Mouse (Mus musculus): ENCODE data around the gene Flywch1.

Gene Flywch1

GRCm38 (mm10) chr17:23771284-23772218 lies at the start of gene Flywch1:
Gene Flywch1, minus strand, starts transcription at chr17:23771602.
- peak; percentile 84 to 86 for DNase-seq (ENCODE audit: low read depth in 1 of 2, low spot score in 2 of 2)

DNA sequence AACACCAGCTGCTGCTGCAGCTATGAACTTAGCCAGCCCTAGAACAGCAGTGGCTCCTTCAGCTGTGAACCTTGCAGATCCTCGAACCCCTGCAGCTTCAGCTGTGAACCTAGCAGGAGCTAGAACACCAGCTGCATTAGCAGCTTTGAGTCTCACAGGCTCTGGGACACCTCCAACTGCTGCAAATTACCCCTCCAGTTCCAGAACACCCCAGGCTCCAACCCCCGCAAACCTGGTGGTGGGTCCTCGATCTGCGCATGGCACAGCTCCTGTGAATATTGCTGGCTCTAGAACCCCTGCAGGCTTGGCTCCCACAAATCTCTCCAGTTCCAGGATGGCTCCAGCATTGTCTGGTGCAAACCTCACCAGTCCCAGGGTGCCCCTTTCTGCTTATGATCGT lies 49.3 kb upstream of the Flywch1 start:
- no peak for DNase-seq (ENCODE audit: low read depth in 1 of 2, low spot score in 2 of 2)

- DNase-seq (ENCODE audit: low read depth in 1 of 2, low spot score in 2 of 2), result no peak
These were observed 47.8 kb upstream of the Flywch1 start for GRCm38 (mm10) chr17:23819235-23819634.

- DNase-seq (ENCODE audit: low read depth in 1 of 2, low spot score in 2 of 2), result no peak
These were observed 47.2 kb upstream of the Flywch1 start for GRCm38 (mm10) chr17:23818579-23818978.

GRCm38 (mm10) chr17:23815641-23816040 lies 44.2 kb upstream of the Flywch1 start:
- DNase-seq (ENCODE audit: low read depth in 1 of 2, low spot score in 2 of 2), result no peak

- DNase-seq (ENCODE audit: low read depth in 1 of 2, low spot score in 2 of 2), result no peak
These were observed 36.5 kb upstream of the Flywch1 start for GRCm38 (mm10) chr17:23807918-23808317.

DNA sequence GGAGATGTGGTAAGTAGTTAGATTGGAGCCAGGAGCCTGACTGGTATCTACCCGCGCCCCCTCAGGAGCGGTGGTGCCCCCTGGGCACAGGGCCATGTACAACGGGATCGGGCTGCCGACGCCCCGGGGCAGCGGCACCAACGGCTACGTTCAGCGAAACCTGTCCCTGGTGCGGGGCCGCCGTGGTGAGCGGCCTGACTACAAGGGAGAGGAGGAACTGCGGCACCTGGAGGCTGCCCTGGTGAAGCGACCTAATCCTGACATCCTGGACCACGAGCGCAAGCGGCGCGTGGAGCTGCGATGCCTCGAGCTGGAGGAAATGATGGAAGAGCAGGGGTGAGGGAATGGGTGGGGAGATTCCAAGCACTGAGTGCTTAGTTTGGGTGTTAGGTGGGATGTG lies 35.5 kb upstream of the Flywch1 start:
- DNase-seq (ENCODE audit: low read depth in 1 of 2, low spot score in 2 of 2), result no peak

DNA sequence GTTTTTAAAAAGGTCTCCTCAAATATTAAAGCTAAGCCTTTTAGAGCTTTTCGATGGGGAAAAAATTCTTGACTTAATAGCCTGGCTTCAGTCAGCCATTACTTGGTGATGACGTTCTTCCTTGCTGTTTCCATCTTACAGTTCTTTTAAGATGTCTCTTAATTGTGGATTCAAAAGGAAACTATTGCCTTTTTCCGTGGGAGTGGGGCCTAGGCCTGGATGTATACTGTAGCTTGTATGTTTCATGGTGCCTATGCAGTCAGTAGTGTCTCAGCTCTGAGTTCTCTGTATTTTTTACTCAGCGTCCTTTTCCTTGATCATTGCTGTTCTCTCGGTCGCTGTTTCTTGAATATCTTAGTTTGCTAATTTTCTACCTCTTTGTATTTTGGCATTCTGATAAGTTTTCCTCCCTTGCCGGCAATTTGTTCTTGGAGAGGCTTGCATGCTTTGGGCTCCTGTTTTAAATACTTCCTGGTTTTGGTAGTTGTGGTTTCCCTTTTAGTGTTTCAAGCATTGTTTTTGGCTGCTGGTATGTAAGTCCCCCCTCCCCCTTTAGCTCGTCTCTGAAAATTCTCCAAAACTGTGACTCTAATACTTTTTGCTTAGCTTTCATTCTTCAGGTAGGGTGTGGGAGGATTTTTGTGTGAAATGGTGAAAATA lies 33.2 kb upstream of the Flywch1 start:
- DNase-seq (ENCODE audit: low read depth in 1 of 2, low spot score in 2 of 2), result no peak

DNA sequence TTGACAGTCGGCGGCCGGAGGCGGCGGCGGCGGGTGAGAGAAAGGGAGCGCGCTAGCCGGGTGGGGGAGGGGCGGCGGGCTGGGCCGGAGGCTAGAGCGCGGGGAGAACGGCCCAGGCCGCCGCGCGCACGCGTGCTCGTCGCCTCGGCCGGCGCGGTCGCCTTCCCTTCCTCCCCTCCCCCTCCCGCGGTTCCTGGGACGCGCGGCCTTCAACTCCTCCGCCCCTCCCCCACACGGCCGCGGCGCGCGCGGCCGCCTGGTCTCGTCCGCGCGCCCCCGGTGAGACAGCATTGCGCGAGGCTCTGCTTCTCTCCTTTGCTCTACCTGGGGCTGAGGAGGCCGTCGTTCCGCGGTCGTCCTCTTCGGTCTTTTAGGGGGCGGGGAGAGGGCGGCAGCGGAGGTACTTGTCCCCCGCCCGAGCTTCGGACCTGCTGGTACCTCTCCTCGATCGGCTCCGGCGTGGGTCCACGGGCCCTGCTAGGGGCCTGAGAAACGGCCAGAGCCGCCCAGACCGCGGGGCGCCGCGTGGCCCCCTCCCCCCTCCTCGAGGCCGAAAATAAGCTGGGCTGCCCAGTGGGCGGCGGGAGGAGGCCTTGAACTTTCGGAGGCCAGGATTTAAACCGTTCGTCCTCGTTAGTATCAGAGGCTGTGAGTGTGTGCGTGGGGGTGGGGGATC lies 32.1 kb upstream of the Flywch1 start:
- DNase-seq (ENCODE audit: low read depth in 1 of 2, low spot score in 2 of 2), result no peak

DNA sequence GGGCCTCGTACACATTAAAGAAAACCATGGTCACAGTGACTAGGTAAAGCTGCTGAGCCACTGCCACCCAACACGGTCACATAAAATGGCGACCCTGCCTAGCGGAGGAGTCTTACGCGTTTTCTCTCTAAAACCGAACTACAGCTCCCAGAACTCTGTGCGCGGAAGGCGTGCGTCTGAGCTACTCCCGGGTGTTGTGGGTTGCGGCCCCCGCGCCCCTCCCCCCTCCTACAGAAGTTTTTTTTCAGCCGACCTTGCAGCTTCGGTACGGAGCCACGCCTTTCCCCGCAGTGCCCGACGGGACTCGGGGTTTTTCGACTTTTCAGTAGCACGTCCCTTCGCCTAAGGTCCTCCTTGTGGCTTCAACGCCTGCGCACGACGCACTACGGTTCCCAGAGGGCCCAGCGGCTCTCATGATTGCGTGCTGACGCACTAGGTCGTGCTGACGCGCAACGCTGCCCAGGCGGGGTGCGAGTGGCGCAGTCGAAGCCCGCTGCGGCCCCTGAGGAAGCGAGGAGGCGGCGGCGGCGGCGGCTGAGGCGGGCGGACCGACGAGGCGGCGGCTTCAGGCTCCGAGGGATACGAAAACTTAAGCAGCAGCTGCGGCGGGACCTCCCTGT lies 31.5 kb upstream of the Flywch1 start:
- DNase-seq (ENCODE audit: low read depth in 1 of 2, low spot score in 2 of 2), result peak; percentile 91 to 95

DNA sequence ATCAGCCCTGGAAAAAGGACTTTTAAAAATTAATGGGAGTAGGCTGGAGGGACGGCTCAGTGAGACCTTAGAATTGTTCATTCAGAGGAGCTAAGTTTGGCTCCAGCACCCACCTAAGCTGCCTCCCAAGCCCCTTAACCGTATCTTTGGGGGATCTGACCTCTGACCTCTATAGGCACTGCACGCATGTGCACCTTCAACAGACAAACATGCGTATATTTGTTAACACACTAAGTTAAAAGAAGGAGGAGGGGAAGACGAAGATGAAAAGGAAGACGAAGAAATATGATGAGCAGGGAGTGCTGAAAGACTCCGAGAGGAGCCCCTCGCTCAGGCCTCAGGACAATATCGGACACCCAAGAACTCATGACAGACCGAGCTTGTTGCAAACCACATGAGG lies 30.2 kb upstream of the Flywch1 start:
- no peak for DNase-seq (ENCODE audit: low read depth in 1 of 2, low spot score in 2 of 2)

GRCm38 (mm10) chr17:23797316-23797715 lies 25.9 kb upstream of the Flywch1 start:
- no peak for DNase-seq (ENCODE audit: low read depth in 1 of 2, low spot score in 2 of 2)

DNA sequence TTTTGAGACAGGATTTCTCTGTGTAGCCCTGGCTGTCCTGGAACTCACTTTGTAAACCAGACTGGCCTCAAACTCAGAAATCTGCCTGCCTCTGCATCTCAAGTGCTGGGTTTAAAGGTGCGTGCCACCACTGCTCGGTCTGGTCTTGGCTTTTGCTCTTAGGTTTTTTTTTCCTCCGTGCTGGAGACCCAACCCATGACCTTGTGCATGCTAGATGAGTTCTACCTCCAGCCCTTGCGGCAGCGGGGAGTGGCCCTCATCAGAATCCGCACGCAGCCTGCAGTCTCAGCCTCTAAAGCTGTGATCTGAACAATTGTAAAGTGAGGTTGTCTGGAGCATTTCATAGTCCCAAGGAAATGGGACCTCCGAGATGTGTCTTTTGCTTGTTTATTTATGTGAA lies 23.9 kb upstream of the Flywch1 start:
- DNase-seq (ENCODE audit: low read depth in 1 of 2, low spot score in 2 of 2), result no peak

DNA sequence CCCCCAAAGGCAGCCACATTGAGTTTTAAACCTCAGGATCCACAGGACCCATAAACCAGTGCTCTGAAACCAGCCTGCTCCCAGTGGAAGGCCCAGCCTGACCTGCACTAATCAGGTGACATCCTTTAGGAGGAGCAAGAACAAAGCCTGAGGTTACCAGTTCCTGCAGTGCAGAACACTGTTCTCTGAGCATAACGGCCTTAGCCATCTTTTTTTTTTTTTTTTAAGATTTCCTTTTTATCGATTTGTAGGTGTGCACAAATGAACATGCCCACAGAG lies 19.6 kb upstream of the Flywch1 start:
- no peak for DNase-seq (ENCODE audit: low read depth in 1 of 2, low spot score in 2 of 2)

- peak in 1 of 2 experiments; percentile 23 for DNase-seq (ENCODE audit: low read depth in 1 of 2, low spot score in 2 of 2)
These were observed 19.1 kb upstream of the Flywch1 start, which contains the start of gene Srrm2 for GRCm38 (mm10) chr17:23790269-23791078. Gene Srrm2, plus strand, starts transcription at chr17:23790532.

GRCm38 (mm10) chr17:23789749-23790268 lies 18.4 kb upstream of the Flywch1 start:
- no peak for DNase-seq (ENCODE audit: low read depth in 1 of 2, low spot score in 2 of 2)

GRCm38 (mm10) chr17:23788973-23789372 lies 17.6 kb upstream of the Flywch1 start:
- no peak for DNase-seq (ENCODE audit: low read depth in 1 of 2, low spot score in 2 of 2)

GRCm38 (mm10) chr17:23786510-23786931 lies 15.1 kb upstream of the Flywch1 start:
- DNase-seq (ENCODE audit: low read depth in 1 of 2, low spot score in 2 of 2), result no peak

DNA sequence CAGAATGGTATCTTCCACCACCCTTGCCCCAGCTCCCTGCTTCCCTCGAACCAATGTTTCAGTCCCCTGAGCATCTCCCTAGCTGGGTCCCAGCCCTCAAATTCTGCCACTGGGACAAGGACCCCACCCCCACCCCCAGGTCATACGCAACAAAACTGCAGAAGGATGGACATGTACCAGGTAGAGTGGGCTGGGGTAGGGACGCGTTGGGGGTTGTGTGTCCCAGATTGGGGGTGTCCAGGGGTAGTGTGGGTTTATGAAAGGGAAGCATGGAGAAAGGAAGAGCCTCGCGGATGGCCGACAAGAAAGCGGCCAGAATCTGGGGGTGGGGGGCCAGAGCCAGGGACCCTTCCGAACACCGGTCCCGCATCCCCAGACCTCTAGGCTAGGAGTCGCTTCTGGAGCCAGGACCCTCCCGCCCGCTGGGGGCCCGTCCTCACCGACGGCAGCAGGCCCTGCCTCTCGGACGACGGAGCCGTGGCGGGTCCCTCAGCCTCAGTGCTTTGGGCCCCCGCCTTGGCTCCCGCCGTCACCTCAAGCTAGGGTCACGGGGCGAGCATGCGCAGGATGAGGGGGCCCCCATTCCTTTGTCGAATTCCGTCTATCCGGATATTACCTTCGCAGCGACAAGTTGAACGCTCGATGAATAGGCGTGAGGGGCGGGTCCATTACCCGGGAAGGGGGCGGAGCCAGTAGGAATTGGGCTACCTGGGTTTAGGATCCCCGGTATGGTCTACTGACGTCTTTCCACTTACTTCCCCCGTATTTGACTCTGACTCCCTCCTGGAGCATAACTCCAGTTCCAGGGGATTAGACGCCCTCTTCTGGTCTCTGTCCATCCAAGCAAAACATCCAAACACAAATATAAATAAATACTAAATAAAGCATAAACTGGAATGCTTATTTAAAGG lies 14.4 kb upstream of the Flywch1 start, which contains the start of gene Flywch2:
TSS of gene Flywch2 (minus strand) at position 521 of the 911 bp plus-strand sequence.
- peak in 1 of 2 experiments; percentile 21 for DNase-seq (ENCODE audit: low read depth in 1 of 2, low spot score in 2 of 2)

All from monocyte, adult 2 months (primary cell).